Mouse (Mus musculus) forebrain, embryonic 15.5 days (tissue): ENCODE results near the gene Lce3a. TPM values are rescaled to one million over a fixed set of nuclear protein-coding genes. Genes with fewer than 3 reads are reported as not detected.

ENCODE experiments used
- polyA plus RNA-seq: library from polyadenylated mRNA; unstranded; fragments of >200 nt; fragmentation: Nextera tagmentation; extraction: Ambion mirVana; gene quantifications from 2 replicates; pipeline ENCODE4 v1.2.1, GENCODE M21; 2015

Gene Lce3a
- polyA plus RNA-seq, 1 experiment from 2014 or later, result not detected

Other genes with a start within 250 kb of the Lce3a start
- gene Lce1c, start 247.0 kb downstream of the Lce3a start, polyA plus RNA-seq, result not detected in 2 replicates
- not detected in 2 replicates for gene Lce1d, start 239.0 kb downstream of the Lce3a start, polyA plus RNA-seq
- not detected in 2 replicates for gene Lce1e, start 217.2 kb downstream of the Lce3a start, polyA plus RNA-seq
- not detected in 2 replicates for gene Lce1f, start 205.9 kb downstream of the Lce3a start, polyA plus RNA-seq
- not detected in 2 replicates for gene Gm38119, start 187.1 kb downstream of the Lce3a start, polyA plus RNA-seq
- not detected in 2 replicates for gene Lce1g, start 173.9 kb downstream of the Lce3a start, polyA plus RNA-seq
- gene Lce1h, start 161.2 kb downstream of the Lce3a start, polyA plus RNA-seq, result not detected in 2 replicates
- gene Lce1i, start 147.3 kb downstream of the Lce3a start, polyA plus RNA-seq, result not detected in 2 replicates
- gene Lce1j, start 135.7 kb downstream of the Lce3a start, polyA plus RNA-seq, result not detected in 2 replicates
- gene Lce1k, start 118.3 kb downstream of the Lce3a start, polyA plus RNA-seq, result not detected in 2 replicates
- not detected in 2 replicates for gene Kprp, start 99.0 kb downstream of the Lce3a start, polyA plus RNA-seq
- gene Lce1l, start 74.9 kb downstream of the Lce3a start, polyA plus RNA-seq, result not detected in 2 replicates
- not detected in 2 replicates for gene 2310050C09Rik, start 56.0 kb downstream of the Lce3a start, polyA plus RNA-seq
- not detected in 2 replicates for gene Lce3b, start 6.7 kb upstream of the Lce3a start, polyA plus RNA-seq
- gene Lce3c, start 18.3 kb upstream of the Lce3a start, polyA plus RNA-seq, result not detected in 2 replicates
- not detected in 2 replicates for gene Lce3d, start 31.2 kb upstream of the Lce3a start, polyA plus RNA-seq
- not detected in 2 replicates for gene Lce3e, start 40.8 kb upstream of the Lce3a start, polyA plus RNA-seq
- not detected in 2 replicates for gene Lce3f, start 66.0 kb upstream of the Lce3a start, polyA plus RNA-seq
- 0.27 TPM in 1 of 2 replicates, not detected in the other for gene Crct1, start 89.5 kb upstream of the Lce3a start, polyA plus RNA-seq
- not detected in 2 replicates for gene Lce1m, start 92.8 kb upstream of the Lce3a start, polyA plus RNA-seq
- gene Gm4858, start 142.6 kb upstream of the Lce3a start, polyA plus RNA-seq, result not detected in 2 replicates
- gene Crnn, start 218.6 kb upstream of the Lce3a start, polyA plus RNA-seq, result not detected in 2 replicates